Mouse (Mus musculus) liver, embryonic 13.5 days (tissue): ENCODE measurements at regions not wholly inside any gene's neighbourhood (a gene's known extent, or its start where the extent isn't known, plus 50 kb on each side); places are given as distances from the start of the nearest gene placed in this dataset.

Experiments
- ATAC-seq: fragments of 200-750 bp; cut with Nextera tagmentation; 2 replicates; pipeline ENCODE4 v1.8.0; 2017; ENCODE audit warnings: low read depth, mild to moderate bottlenecking, moderate number of reproducible peaks, moderate library complexity
- DNase-seq: peaks from one replicate; pipeline ENCODE4 v3.0.0; 2022
- H3K27ac ChIP-seq: fragments of 300-500 bp; sonication (generic); 2 replicates; pipeline ENCODE4 v1.5.1; 2015; ENCODE audit warnings: moderate library complexity, mild to moderate bottlenecking, inconsistent platforms
- H3K27me3 ChIP-seq: fragments of 300-500 bp; sonication (generic); 2 replicates; pipeline ENCODE4 v1.6.1; 2015; ENCODE audit warnings: mild to moderate bottlenecking, inconsistent platforms
- H3K36me3 ChIP-seq: fragments of 300-500 bp; sonication (generic); 2 replicates; pipeline ENCODE4 v1.6.1; 2015; ENCODE audit warnings: mild to moderate bottlenecking, inconsistent platforms
- H3K4me1 ChIP-seq: fragments of 300-500 bp; sonication (generic); replicated peaks from 2 replicates; pipeline ENCODE4 v1.6.1; 2015; ENCODE audit warnings: inconsistent platforms
- H3K4me2 ChIP-seq: fragments of 300-500 bp; sonication (generic); 2 replicates; pipeline ENCODE4 v1.6.1; 2015; ENCODE audit warnings: inconsistent platforms, mild to moderate bottlenecking, moderate library complexity
- H3K4me3 ChIP-seq: fragments of 300-500 bp; sonication (generic); replicated peaks from 2 replicates; pipeline ENCODE4 v1.5.1; 2015; ENCODE audit warnings: mild to moderate bottlenecking, inconsistent platforms
- H3K9ac ChIP-seq: fragments of 300-500 bp; sonication (generic); 2 replicates; pipeline ENCODE4 v1.6.1; 2015; ENCODE audit warnings: mild to moderate bottlenecking, inconsistent platforms
- H3K9me3 ChIP-seq: fragments of 300-500 bp; sonication (generic); replicated peaks from 2 replicates; pipeline ENCODE4 v1.6.1; 2016; ENCODE audit warnings: inconsistent platforms
- WGBS: fragments of 180-500 bp; shearing (Covaris S2); methylation state at CpG from one replicate; pipeline ENCODE4 v1.1.7; 2015; ENCODE audit not compliant: insufficient replicate concordance; 5-methylcytosine and 5-hydroxymethylcytosine counted together

GRCm38 (mm10) chr13:101478608-101479296 lies 289.3 kb downstream of the Pik3r1 start:
- no peaks in the 10 kb centered on the region for H3K9me3 ChIP-seq
- H3K4me3 ChIP-seq, result no peak overlapping the region
- H3K4me2 ChIP-seq, result no peak overlapping the region
- H3K27me3 ChIP-seq, result no peaks in the 10 kb centered on the region
- no peak overlapping the region for H3K27ac ChIP-seq
- H3K4me1 ChIP-seq, result no peaks in the 10 kb centered on the region
- no peak for ATAC-seq
- no peak overlapping the region for H3K9ac ChIP-seq
- DNase-seq, result no peak
- no peaks in the 10 kb centered on the region for H3K36me3 ChIP-seq
- 56% methylated on average over 4 of the region's 4 CpGs for WGBS

GRCm38 (mm10) chr13:101473349-101473748 lies 294.7 kb downstream of the Pik3r1 start:
- H3K4me1 ChIP-seq, result no peaks in the 10 kb centered on the region
- DNase-seq, result no peak

GRCm38 (mm10) chr13:101470560-101471247 lies 297.3 kb downstream of the Pik3r1 start:
- ATAC-seq, result no peak
- DNase-seq, result no peak
- no peak overlapping the region for H3K27ac ChIP-seq
- H3K9me3 ChIP-seq, result no peaks in the 10 kb centered on the region
- no peaks in the 10 kb centered on the region for H3K36me3 ChIP-seq
- 74% methylated on average over 20 of the region's 20 CpGs for WGBS
- H3K4me3 ChIP-seq, result no peak overlapping the region
- no peaks in the 10 kb centered on the region for H3K27me3 ChIP-seq
- H3K4me1 ChIP-seq, result no peaks in the 10 kb centered on the region
- no peak overlapping the region for H3K4me2 ChIP-seq
- H3K9ac ChIP-seq, result no peak overlapping the region

More at GRCm38 (mm10) chr13:101473349-101473748, 294.7 kb downstream of the Pik3r1 start:
- no peak for ATAC-seq
- Histone ChIP-seq H3K4me3 (no peak overlapping the region), H3K9ac (no peak overlapping the region), H3K4me2 (no peak overlapping the region), H3K36me3 (no peaks in the 10 kb centered on the region), H3K9me3 (no peaks in the 10 kb centered on the region), H3K27me3 (no peaks in the 10 kb centered on the region), H3K27ac (no peak overlapping the region)
- 70% methylated on average over 8 of the region's 8 CpGs for WGBS

- no peaks in the 10 kb centered on the region for H3K9me3 ChIP-seq
- H3K27me3 ChIP-seq, result no peaks in the 10 kb centered on the region
- H3K27ac ChIP-seq, result no peak overlapping the region
- ATAC-seq, result no peak
- DNase-seq, result no peak
- H3K9ac ChIP-seq, result no peak overlapping the region
- WGBS, result 65% methylated on average over 3 of the region's 3 CpGs
- H3K4me2 ChIP-seq, result no peak overlapping the region
- no peaks in the 10 kb centered on the region for H3K36me3 ChIP-seq
- no peaks in the 10 kb centered on the region for H3K4me1 ChIP-seq
- H3K4me3 ChIP-seq, result no peak overlapping the region
Observed at GRCm38 (mm10) chr13:101465748-101466127, 302.3 kb downstream of the Pik3r1 start.

GRCm38 (mm10) chr13:101464928-101465747 lies 302.9 kb downstream of the Pik3r1 start:
- H3K4me3 ChIP-seq, result no peak overlapping the region
- 76% methylated on average over 7 of the region's 7 CpGs for WGBS
- H3K4me2 ChIP-seq, result no peak overlapping the region
- no peaks in the 10 kb centered on the region for H3K4me1 ChIP-seq
- H3K9ac ChIP-seq, result no peak overlapping the region
- ATAC-seq (no peak), DNase-seq (no peak)
- H3K27me3 ChIP-seq, result no peaks in the 10 kb centered on the region
- no peaks in the 10 kb centered on the region for H3K36me3 ChIP-seq
- no peak overlapping the region for H3K27ac ChIP-seq
- no peaks in the 10 kb centered on the region for H3K9me3 ChIP-seq

GRCm38 (mm10) chr13:101456926-101457325 lies 311.1 kb downstream of the Pik3r1 start:
- DNase-seq (no peak), ATAC-seq (no peak)
- Histone ChIP-seq H3K4me1 (0 out of 2 replicates have a peak, but pooled peaks cover 4% of the 10 kb centered on the region), H3K9me3 (no peaks in the 10 kb centered on the region), H3K27me3 (no peaks in the 10 kb centered on the region), H3K4me3 (no peak overlapping the region), H3K27ac (no peak overlapping the region), H3K9ac (no peak overlapping the region), H3K36me3 (no peaks in the 10 kb centered on the region), H3K4me2 (no peak overlapping the region)
- 24% methylated on average over 2 of the region's 2 CpGs for WGBS

- Histone ChIP-seq H3K27me3 (no peaks in the 10 kb centered on the region), H3K9ac (no peak overlapping the region), H3K4me2 (no peak overlapping the region), H3K36me3 (no peaks in the 10 kb centered on the region), H3K27ac (no peak overlapping the region), H3K9me3 (no peaks in the 10 kb centered on the region), H3K4me3 (no peak overlapping the region), H3K4me1 (0 out of 2 replicates have a peak, but pooled peaks cover 4% of the 10 kb centered on the region)
- DNase-seq (no peak), ATAC-seq (no peak)
Observed at GRCm38 (mm10) chr13:101454276-101454675, 313.7 kb downstream of the Pik3r1 start.

GRCm38 (mm10) chr13:101450501-101450900 lies 317.5 kb downstream of the Pik3r1 start:
- no peak for ATAC-seq
- 63% methylated on average over 6 of the region's 6 CpGs for WGBS
- no peak for DNase-seq
- H3K4me3 ChIP-seq, result no peak overlapping the region
- no peaks in the 10 kb centered on the region for H3K4me1 ChIP-seq
- no peaks in the 10 kb centered on the region for H3K36me3 ChIP-seq
- no peak overlapping the region for H3K27ac ChIP-seq
- no peaks in the 10 kb centered on the region for H3K9me3 ChIP-seq
- H3K9ac ChIP-seq, result no peak overlapping the region
- no peaks in the 10 kb centered on the region for H3K27me3 ChIP-seq
- H3K4me2 ChIP-seq, result no peak overlapping the region

GRCm38 (mm10) chr13:101439517-101439916 lies 328.5 kb downstream of the Pik3r1 start:
- H3K4me3 ChIP-seq, result no peak overlapping the region
- H3K36me3 ChIP-seq, result no peaks in the 10 kb centered on the region
- DNase-seq (no peak), ATAC-seq (no peak)
- no peaks in the 10 kb centered on the region for H3K4me1 ChIP-seq
- H3K9ac ChIP-seq, result no peak overlapping the region
- WGBS, result 53% methylated on average over 3 of the region's 3 CpGs
- no peaks in the 10 kb centered on the region for H3K27me3 ChIP-seq
- no peaks in the 10 kb centered on the region for H3K9me3 ChIP-seq
- H3K4me2 ChIP-seq, result no peak overlapping the region
- no peak overlapping the region for H3K27ac ChIP-seq

GRCm38 (mm10) chr13:101439041-101439440 lies 329.0 kb downstream of the Pik3r1 start:
- Histone ChIP-seq H3K36me3 (no peaks in the 10 kb centered on the region), H3K4me1 (no peaks in the 10 kb centered on the region), H3K9me3 (no peaks in the 10 kb centered on the region), H3K27me3 (no peaks in the 10 kb centered on the region), H3K27ac (no peak overlapping the region), H3K4me2 (no peak overlapping the region), H3K9ac (no peak overlapping the region), H3K4me3 (no peak overlapping the region)
- 41% methylated on average over 6 of the region's 6 CpGs for WGBS
- DNase-seq, result no peak
- no peak for ATAC-seq

- Histone ChIP-seq H3K4me3 (no peak overlapping the region), H3K27me3 (no peaks in the 10 kb centered on the region), H3K9ac (no peak overlapping the region), H3K4me1 (no peaks in the 10 kb centered on the region), H3K27ac (no peak overlapping the region), H3K36me3 (no peaks in the 10 kb centered on the region), H3K9me3 (no peaks in the 10 kb centered on the region), H3K4me2 (no peak overlapping the region)
- no peak for DNase-seq
- 76% methylated on average over 6 of the region's 6 CpGs for WGBS
- ATAC-seq, result no peak
Observed at GRCm38 (mm10) chr13:101433162-101433561, 334.9 kb downstream of the Pik3r1 start.
